Mouse (Mus musculus) bone marrow macrophage, adult 2 months (primary cell): ENCODE data around the gene Sbno2.

Experiments used
- CTCF ChIP-seq: IDR thresholded peaks from 2 replicates; pipeline ENCODE4 v1.5.1; 2012; ENCODE audit warnings: low read depth, mild to moderate bottlenecking, low read length, moderate library complexity
- POLR2A ChIP-seq: IDR thresholded peaks from 2 replicates; pipeline ENCODE4 v1.6.1; 2012; ENCODE audit warnings: mild to moderate bottlenecking, low read depth, low read length, borderline replicate concordance

DNA sequence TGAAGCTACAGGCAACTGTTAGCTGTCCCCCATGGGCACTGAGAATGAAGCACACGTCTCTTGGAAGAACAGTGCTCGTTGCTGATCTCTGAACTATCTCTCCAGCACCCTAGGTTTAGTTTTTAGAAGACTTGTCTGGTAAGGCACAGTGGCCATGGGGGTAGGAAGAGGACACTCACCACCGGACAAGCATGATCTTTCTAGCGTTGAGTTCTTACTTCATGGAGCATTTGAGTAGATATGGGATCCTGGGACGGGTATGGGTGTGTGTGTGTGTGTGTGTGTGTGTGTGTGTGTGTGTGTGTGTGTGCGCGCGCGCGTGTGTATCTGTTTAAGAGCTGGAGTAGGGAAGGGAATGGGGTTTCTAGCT, 35.3 kb upstream of the Sbno2 start, which contains the start of gene Cbarp:
- TF ChIP-seq CTCF (no peak), POLR2A (no peak)
